Mouse (Mus musculus) CH12.LX (cell line): ENCODE measurements around the gene Tlr9.

Experiments
- BHLHE40 ChIP-seq: IDR thresholded peaks from 2 replicates; pipeline ENCODE4 v1.6.1; 2011; ENCODE audit warnings: mild to moderate bottlenecking, low read depth, low read length, improper control_type of control experiment
- CTCF ChIP-seq, 2 experiments: IDR thresholded peaks in 1 of 2; conservative IDR thresholded peaks in 1 of 2; 2 replicates each; pipeline ENCODE4 v1.5.1; 2011 to 2012; ENCODE audit warnings: low read depth in 2 of 2, low read length in 2 of 2, improper control_type of control experiment in 1 of 2, inconsistent platforms in 1 of 2, mild to moderate bottlenecking in 1 of 2, moderate library complexity in 1 of 2
- EP300 ChIP-seq: IDR thresholded peaks from 2 replicates; pipeline ENCODE4 v1.6.1; 2011; ENCODE audit warnings: low read length, improper control_type of control experiment
- KAT2A ChIP-seq: IDR thresholded peaks from 2 replicates; pipeline ENCODE4 v1.6.1; 2012; ENCODE audit warnings: low read length, improper control_type of control experiment, inconsistent platforms; ENCODE audit not compliant: insufficient replicate concordance
- MAX ChIP-seq: IDR thresholded peaks from 2 replicates; pipeline ENCODE4 v1.6.1; 2011; ENCODE audit warnings: low read length, improper control_type of control experiment
- POLR2A ChIP-seq: IDR thresholded peaks from 2 replicates; pipeline ENCODE4 v1.6.1; 2011; ENCODE audit warnings: low read depth, mild to moderate bottlenecking, improper control_type of control experiment, low read length
- SMC3 ChIP-seq: IDR thresholded peaks from 2 replicates; pipeline ENCODE4 v1.6.1; 2011; ENCODE audit warnings: low read depth, low read length, improper control_type of control experiment
- USF2 ChIP-seq: conservative IDR thresholded peaks from 2 replicates; pipeline ENCODE4 v1.6.1; 2011; ENCODE audit warnings: low read depth, low read length, improper control_type of control experiment

- TF ChIP-seq KAT2A = no peak
- TF ChIP-seq POLR2A = no peak
- TF ChIP-seq USF2 = no peak
- no peak for TF ChIP-seq MAX
- TF ChIP-seq CTCF (conservative IDR thresholded peaks at IDR 0.05 in 1 of 2, IDR thresholded peaks at IDR 0.05 in 1 of 2; ENCODE audit: low read depth in 2 of 2, low read length in 2 of 2) = no peak
- TF ChIP-seq SMC3 = no peak
- no peak for TF ChIP-seq BHLHE40
- TF ChIP-seq EP300 = no peak
Measured at GRCm38 (mm10) chr9:106182146-106182545, 40.3 kb upstream of the Tlr9 start.
